11 mouse cellular contexts compared by ENCODE assay signal in the genomic region with DNA sequence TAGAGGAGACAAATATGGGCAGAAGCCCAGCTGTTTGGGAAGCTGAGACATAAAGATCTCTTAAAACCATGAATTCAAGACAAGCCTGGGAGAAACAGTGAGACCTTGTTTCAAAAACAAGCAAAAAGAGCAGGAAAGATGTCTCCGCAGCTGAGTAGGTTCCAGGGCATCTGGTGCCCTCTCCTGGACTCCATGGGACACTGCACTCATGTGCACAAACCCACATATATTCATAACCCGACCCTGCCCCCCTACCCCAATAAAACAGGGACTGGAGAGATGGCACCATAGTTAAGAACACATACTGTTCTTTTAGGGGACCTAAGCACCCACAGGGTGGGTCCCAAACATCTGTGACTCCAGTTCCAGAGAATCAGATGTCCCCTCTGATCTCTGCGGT. TPM values are rescaled to one million over a fixed set of nuclear protein-coding genes. Genes with fewer than 3 reads are reported as not detected.
A peak's percentile ranks its signal among the peaks of the same experiment; 100 is the strongest.
DNase-seq lines count a peak whose midpoint lies in the region; ATAC-seq and TF ChIP-seq lines count a peak whose summit lies in the region.
"Had no signal": no experiment of that assay in that cellular context is flagged by ENCODE, and none has a peak within 500 bp of the region (broad histone marks: within the 10 kb centered on the region; RNA-seq: fewer than 3 reads in every experiment).

No protein-coding gene starts in this region.

- no peak for ATAC-seq in embryonic facial prominence, embryonic 11.5 days (replicated peaks; ENCODE audit: insufficient number of reproducible peaks, low FRiP score, low TSS enrichment, low read depth)
- ATAC-seq in liver, embryonic 12.5 days: no peak
- no peak for ATAC-seq in midbrain, embryonic 16.5 days

- TF ChIP-seq CTCF in liver, adult 2 months (IDR thresholded peaks at IDR 0.05; ENCODE audit: low read depth, low read length): peak; percentile 89

- 67% methylated on average over 3 of the region's 3 CpGs for WGBS in embryonic facial prominence, embryonic 11.5 days
- 73% methylated on average over 3 of the region's 3 CpGs for WGBS in embryonic facial prominence, embryonic 10.5 days
- 69% methylated on average over 3 of the region's 3 CpGs for WGBS in liver, adult 2 months
- 59% methylated on average over 3 of the region's 3 CpGs for WGBS in liver, embryonic 12.5 days (ENCODE audit: insufficient replicate concordance)
- 74% methylated on average over 3 of the region's 3 CpGs for WGBS in midbrain, embryonic 16.5 days

- no peaks in the 10 kb centered on the region for H3K27me3 ChIP-seq in embryonic facial prominence, embryonic 11.5 days (ENCODE audit: control insufficient read depth, insufficient read depth, low read length)
- no peaks in the 10 kb centered on the region for H3K27me3 ChIP-seq in embryonic facial prominence, embryonic 10.5 days (replicated peaks; ENCODE audit: low read depth, poor library complexity, severe bottlenecking)
- no peaks in the 10 kb centered on the region for H3K27me3 ChIP-seq in liver, adult 2 months (ENCODE audit: control insufficient read depth, insufficient read depth, low read length)
- no peaks in the 10 kb centered on the region; the same call in 1 of the 2 replicates for H3K27me3 ChIP-seq in liver, embryonic 12.5 days (replicated peaks)
- H3K27me3 ChIP-seq in midbrain, embryonic 16.5 days (ENCODE audit: control insufficient read depth, insufficient read depth, low read depth, low read length): no peaks in the 10 kb centered on the region
- H3K27me3 ChIP-seq: embryonic facial prominence, embryonic 12.5 days; liver, embryonic 13.5 days; stomach, embryonic 15.5 days had no signal

- no peaks in the 10 kb centered on the region for H3K9me3 ChIP-seq in embryonic facial prominence, embryonic 11.5 days (replicated peaks; ENCODE audit: control insufficient read depth, low read length)
- no peaks in the 10 kb centered on the region for H3K9me3 ChIP-seq in embryonic facial prominence, embryonic 10.5 days
- H3K9me3 ChIP-seq in liver, embryonic 12.5 days (replicated peaks): no peaks in the 10 kb centered on the region
- H3K9me3 ChIP-seq in midbrain, embryonic 16.5 days (replicated peaks; ENCODE audit: control insufficient read depth, low read length, poor library complexity, severe bottlenecking): no peaks in the 10 kb centered on the region
- H3K9me3 ChIP-seq: embryonic facial prominence, embryonic 12.5 days; liver, embryonic 13.5 days; stomach, embryonic 15.5 days had no signal

- peak; percentile 31 for DNase-seq in embryonic facial prominence, embryonic 11.5 days (ENCODE audit: low spot score)
- no peak for DNase-seq in embryonic facial prominence, embryonic 10.5 days (ENCODE audit: low spot score)
- DNase-seq in liver, adult 2 months (ENCODE audit: extremely low read depth, low read depth, low spot score): peak; percentile 43
- DNase-seq in MEL-GATA-1-ER (ENCODE audit: extremely low read depth, low read depth): peak; percentile 29
- peak; percentile 16 for DNase-seq in lung, postnatal 25 days (ENCODE audit: low spot score)
- no peak for DNase-seq in cerebellum, adult 11 months
- DNase-seq: liver, embryonic 13.5 days had no signal

- no peak overlapping the region for H3K4me3 ChIP-seq in embryonic facial prominence, embryonic 11.5 days (ENCODE audit: low read depth, low read length)
- no peak overlapping the region for H3K4me3 ChIP-seq in embryonic facial prominence, embryonic 10.5 days
- no peak overlapping the region for H3K4me3 ChIP-seq in liver, adult 2 months (ENCODE audit: insufficient read depth, low read depth, low read length)
- H3K4me3 ChIP-seq in liver, embryonic 12.5 days: no peak overlapping the region
- H3K4me3 ChIP-seq in midbrain, embryonic 16.5 days (ENCODE audit: low read depth, low read length): no peak overlapping the region
- H3K4me3 ChIP-seq: embryonic facial prominence, embryonic 12.5 days; liver, embryonic 13.5 days; stomach, embryonic 15.5 days had no signal

- H3K79me2 ChIP-seq in liver, adult 2 months (ENCODE audit: control insufficient read depth, insufficient read depth, low read length): no peaks in the 10 kb centered on the region

- no peak overlapping the region for H3K9ac ChIP-seq in embryonic facial prominence, embryonic 11.5 days (replicated peaks; ENCODE audit: low read length)
- H3K9ac ChIP-seq in liver, adult 2 months (ENCODE audit: low read depth, low read length): no peak overlapping the region
- no peak overlapping the region for H3K9ac ChIP-seq in liver, embryonic 12.5 days
- no peak overlapping the region for H3K9ac ChIP-seq in midbrain, embryonic 16.5 days (ENCODE audit: low read depth, low read length)
- H3K9ac ChIP-seq: embryonic facial prominence, embryonic 12.5 days; liver, embryonic 13.5 days; stomach, embryonic 15.5 days had no signal

- TF ChIP-seq POLR2A in liver, adult 2 months (IDR thresholded peaks at IDR 0.05; ENCODE audit: extremely low read depth, insufficient read depth, low read length): no peak

- no peak overlapping the region for H3K4me2 ChIP-seq in embryonic facial prominence, embryonic 11.5 days (ENCODE audit: low read depth, low read length)
- no peak overlapping the region for H3K4me2 ChIP-seq in liver, embryonic 12.5 days
- H3K4me2 ChIP-seq in midbrain, embryonic 16.5 days (ENCODE audit: low read length): no peak overlapping the region
- H3K4me2 ChIP-seq: embryonic facial prominence, embryonic 12.5 days; liver, embryonic 13.5 days; stomach, embryonic 15.5 days had no signal

- H3K27ac ChIP-seq in embryonic facial prominence, embryonic 11.5 days (replicated peaks; ENCODE audit: low read depth, low read length): no peak overlapping the region
- H3K27ac ChIP-seq in embryonic facial prominence, embryonic 10.5 days (replicated peaks): no peak overlapping the region
- H3K27ac ChIP-seq in liver, adult 2 months (replicated peaks; ENCODE audit: insufficient read depth, low read depth, low read length): no peak overlapping the region
- H3K27ac ChIP-seq in liver, embryonic 12.5 days: no peak overlapping the region
- H3K27ac ChIP-seq in midbrain, embryonic 16.5 days (ENCODE audit: low read length): no peak overlapping the region
- H3K27ac ChIP-seq: embryonic facial prominence, embryonic 12.5 days; liver, embryonic 13.5 days; stomach, embryonic 15.5 days had no signal

- no peaks in the 10 kb centered on the region for H3K36me3 ChIP-seq in embryonic facial prominence, embryonic 11.5 days (replicated peaks; ENCODE audit: control insufficient read depth, insufficient read depth, low read depth, low read length)
- H3K36me3 ChIP-seq in embryonic facial prominence, embryonic 10.5 days (replicated peaks): no peaks in the 10 kb centered on the region
- H3K36me3 ChIP-seq in liver, adult 2 months (ENCODE audit: control insufficient read depth, insufficient read depth, low read length): no peaks in the 10 kb centered on the region
- H3K36me3 ChIP-seq in liver, embryonic 12.5 days: no peaks in the 10 kb centered on the region
- H3K36me3 ChIP-seq in midbrain, embryonic 16.5 days (ENCODE audit: control insufficient read depth, insufficient read depth, low read length): no peaks in the 10 kb centered on the region
- H3K36me3 ChIP-seq: embryonic facial prominence, embryonic 12.5 days; liver, embryonic 13.5 days; stomach, embryonic 15.5 days had no signal

- no peaks in the 10 kb centered on the region for H3K4me1 ChIP-seq in embryonic facial prominence, embryonic 11.5 days (ENCODE audit: control insufficient read depth, insufficient read depth, low read length)
- no peaks in the 10 kb centered on the region for H3K4me1 ChIP-seq in embryonic facial prominence, embryonic 10.5 days
- no peaks in the 10 kb centered on the region; the same call in 1 of the 2 replicates for H3K4me1 ChIP-seq in liver, adult 2 months (ENCODE audit: control insufficient read depth, insufficient read depth, low read length)
- no peaks in the 10 kb centered on the region for H3K4me1 ChIP-seq in liver, embryonic 12.5 days
- H3K4me1 ChIP-seq in midbrain, embryonic 16.5 days (ENCODE audit: control insufficient read depth, insufficient read depth, low read length): no peaks in the 10 kb centered on the region
- H3K4me1 ChIP-seq: embryonic facial prominence, embryonic 12.5 days; liver, embryonic 13.5 days; stomach, embryonic 15.5 days had no signal

RNA-seq across cellular contexts. Expression of a gene that starts 8.0 kb away (rescaled TPM):
- polyA plus RNA-seq in embryonic facial prominence, embryonic 11.5 days (2014; fragmentation: Nextera tagmentation; extraction: Ambion mirVana): 3.3 and 3.8 TPM in 2 replicates
- polyA plus RNA-seq in embryonic facial prominence, embryonic 10.5 days (2016; fragmentation: Nextera tagmentation; extraction: Ambion mirVana): 2.2 and 2.4 TPM in 2 replicates
- 9.8 and 15.2 TPM in 2 replicates for total RNA-seq in liver, adult 2 months (2014; rRNA removed)
- 10.0 and 12.7 TPM in 2 replicates for polyA plus RNA-seq in liver, adult 2 months (2012; rRNA removed)
- 0.67 and 0.68 TPM in 2 replicates for polyA plus RNA-seq in liver, embryonic 12.5 days (2016; fragmentation: Nextera tagmentation; extraction: Ambion mirVana)
- 2.7 TPM in 2 replicates for polyA plus RNA-seq in midbrain, embryonic 16.5 days (2015; fragmentation: Nextera tagmentation; extraction: Ambion mirVana)

RNA-seq across cellular contexts. Expression of a gene that starts 39.3 kb away (rescaled TPM):
- 63.1 and 66.6 TPM in 2 replicates for polyA plus RNA-seq in embryonic facial prominence, embryonic 11.5 days (2014; fragmentation: Nextera tagmentation; extraction: Ambion mirVana)
- 69.3 and 74.4 TPM in 2 replicates for polyA plus RNA-seq in embryonic facial prominence, embryonic 10.5 days (2016; fragmentation: Nextera tagmentation; extraction: Ambion mirVana)
- 13.8 and 15.4 TPM in 2 replicates for total RNA-seq in liver, adult 2 months (2014; rRNA removed)
- 5.7 and 6.3 TPM in 2 replicates for polyA plus RNA-seq in liver, adult 2 months (2012; rRNA removed)
- 22.8 and 25.2 TPM in 2 replicates for polyA plus RNA-seq in liver, embryonic 12.5 days (2016; fragmentation: Nextera tagmentation; extraction: Ambion mirVana)
- polyA plus RNA-seq in midbrain, embryonic 16.5 days (2015; fragmentation: Nextera tagmentation; extraction: Ambion mirVana): 114 and 136 TPM in 2 replicates

Comparison
In these comparisons a context has a peak if more than half of its experiments do, and no peak if none do; other contexts are left out.
1. DNase-seq: peak in embryonic facial prominence, embryonic 11.5 days (single experiment), liver, adult 2 months (single experiment), MEL-GATA-1-ER (single experiment) and lung, postnatal 25 days (single experiment); none in embryonic facial prominence, embryonic 10.5 days (single experiment) and cerebellum, adult 11 months (single experiment).